7 mouse cellular contexts compared by ENCODE assay signal in genomic region chr3:108562777-108563271, GRCm38 (mm10). TPM values are rescaled to one million over a fixed set of nuclear protein-coding genes. Genes with fewer than 3 reads are reported as not detected.
DNase-seq lines count a peak whose midpoint lies in the region; ATAC-seq and TF ChIP-seq lines count a peak whose summit lies in the region.

No protein-coding gene starts in this region.

- peaks cover 8% of the 10 kb centered on the region; the same call in 1 of the 2 replicates for H3K79me2 ChIP-seq in CH12.LX (replicated peaks; ENCODE audit: control insufficient read depth, extremely low read depth, insufficient read depth, poor library complexity, severe bottlenecking)

- H3K9me3 ChIP-seq in CH12.LX (replicated peaks; ENCODE audit: low read length), result peaks cover 6% of the 10 kb centered on the region
- H3K9me3 ChIP-seq in forebrain, embryonic 15.5 days, result no peaks in the 10 kb centered on the region

- WGBS in forebrain, embryonic 15.5 days, result 6% methylated on average over 15 of the region's 15 CpGs
- 1% methylated on average over 15 of the region's 15 CpGs for WGBS in lung, adult 2 months
- WGBS in olfactory bulb, adult 2 months, result under 1% methylated on average over 15 of the region's 15 CpGs

- H3K27me3 ChIP-seq in CH12.LX (replicated peaks), result peaks cover under 1% of the 10 kb centered on the region
- no peaks in the 10 kb centered on the region for H3K27me3 ChIP-seq in forebrain, embryonic 15.5 days

- no peak for DNase-seq in CH12.LX (ENCODE audit: extremely low read depth)
- peak; percentile 74 for DNase-seq in MN1 (ENCODE audit: low spot score)
- peak; percentile 29 for DNase-seq in lung, adult 2 months
- DNase-seq in urinary bladder, adult 2 months (ENCODE audit: low spot score), result no peak

- peaks cover 14 to 28% of the 10 kb centered on the region in 2 experiments for H3K36me3 ChIP-seq in CH12.LX (replicated peaks in 1 of 2; ENCODE audit: control insufficient read depth in 1 of 2, insufficient read depth in 1 of 2, low read length in 1 of 2)
- peaks cover 23% of the 10 kb centered on the region for H3K36me3 ChIP-seq in forebrain, embryonic 15.5 days

- dilution Hi-C loops in CH12.LX (cut with MboI; ENCODE audit: extremely low pct_ligation_motif_present, extremely low pct_unique_long_range_greater_than_20kb, low sequenced_read_pairs), result no loop called here

- H3K27ac ChIP-seq in CH12.LX (ENCODE audit: insufficient read depth, low read depth), result peak overlapping the region; percentile 77
- peak overlapping the region; percentile 96 for H3K27ac ChIP-seq in forebrain, embryonic 15.5 days (replicated peaks)
- H3K27ac ChIP-seq in olfactory bulb, adult 2 months (ENCODE audit: insufficient read depth, low read depth, low read length), result peak overlapping the region; percentile 77

- no peak for TF ChIP-seq RAD21 in CH12.LX (IDR thresholded peaks at IDR 0.05; ENCODE audit: low read depth, low read length)

- TF ChIP-seq POLR2A in CH12.LX (IDR thresholded peaks at IDR 0.05; ENCODE audit: low read depth, low read length), result no peak
- no peak for TF ChIP-seq POLR2A in lung, adult 2 months (IDR thresholded peaks at IDR 0.05; ENCODE audit: borderline replicate concordance, extremely low read depth, low read depth, low read length)
- TF ChIP-seq POLR2A in olfactory bulb, adult 2 months (IDR thresholded peaks at IDR 0.05; ENCODE audit: insufficient read depth, low read depth, low read length), result no peak

- ATAC-seq in forebrain, embryonic 15.5 days (replicated peaks), result peak; percentile 76
- peak; percentile 35 for ATAC-seq in inflammation-experienced regulatory T-cells, adult 6 months

- peak in 1 of 2 experiments; percentile 57; a peak in 2 of 4 replicates for TF ChIP-seq CTCF in CH12.LX (conservative IDR thresholded peaks at IDR 0.05 in 1 of 2, IDR thresholded peaks at IDR 0.05 in 1 of 2; ENCODE audit: low read depth in 2 of 2, low read length in 2 of 2)
- TF ChIP-seq CTCF in lung, adult 2 months (IDR thresholded peaks at IDR 0.05; ENCODE audit: insufficient read depth, low read length), result no peak
- TF ChIP-seq CTCF in olfactory bulb, adult 2 months (IDR thresholded peaks at IDR 0.05; ENCODE audit: insufficient read depth, low read depth, low read length), result no peak

- peak overlapping the region; percentile 58 to 74 (median 67) for H3K4me3 ChIP-seq in CH12.LX (replicated peaks in 1 of 3; ENCODE audit: low read depth in 2 of 3, low read length in 2 of 3, poor library complexity in 1 of 3)
- peak overlapping the region; percentile 87 for H3K4me3 ChIP-seq in forebrain, embryonic 15.5 days
- peak overlapping the region; percentile 59 for H3K4me3 ChIP-seq in lung, adult 2 months (replicated peaks; ENCODE audit: extremely low read depth, low read depth, low read length)
- no peak overlapping the region for H3K4me3 ChIP-seq in olfactory bulb, adult 2 months (ENCODE audit: insufficient read depth, low read depth, low read length)

- peak overlapping the region; percentile 85 for H3K9ac ChIP-seq in CH12.LX (ENCODE audit: insufficient read depth, low read depth)
- H3K9ac ChIP-seq in forebrain, embryonic 15.5 days (replicated peaks), result peak overlapping the region; percentile 48

- peak overlapping the region; percentile 99 for H3K4me2 ChIP-seq in CH12.LX (ENCODE audit: insufficient read depth, low read depth, poor library complexity, severe bottlenecking)
- peak overlapping the region; percentile 85 for H3K4me2 ChIP-seq in forebrain, embryonic 15.5 days (replicated peaks)

- no peak for TF ChIP-seq EP300 in CH12.LX (IDR thresholded peaks at IDR 0.05; ENCODE audit: low read length)

- H3K4me1 ChIP-seq in CH12.LX (ENCODE audit: control insufficient read depth in 1 of 2, insufficient read depth in 2 of 2), result peaks cover 5 to 9% of the 10 kb centered on the region in 2 experiments
- peaks cover 24% of the 10 kb centered on the region for H3K4me1 ChIP-seq in forebrain, embryonic 15.5 days
- H3K4me1 ChIP-seq in lung, adult 2 months (ENCODE audit: control insufficient read depth, insufficient read depth, low read length), result 0 out of 2 replicates have a peak, but pooled peaks cover 6% of the 10 kb centered on the region
- H3K4me1 ChIP-seq in olfactory bulb, adult 2 months (ENCODE audit: control insufficient read depth, insufficient read depth, low read length), result peaks cover 5% of the 10 kb centered on the region

- in situ Hi-C loops in CH12.LX (cut with MboI; ENCODE audit: low pct_ligation_motif_present, low pct_unique_long_range_greater_than_20kb, low sequenced_read_pairs), result no loop called here

TF ChIP-seq in CH12.LX, 34 proteins besides CTCF, POLR2A, EP300 and RAD21:
- TF ChIP-seq NELFE (IDR thresholded peaks at IDR 0.05; ENCODE audit: low read depth, low read length), result peak; percentile 0; the same call in 1 of the 2 replicates
- TF ChIP-seq CHD1 (IDR thresholded peaks at IDR 0.05; ENCODE audit: low read depth, low read length), result 0 out of 2 replicates have a peak, but pooled peaks have one; percentile 22
- TF ChIP-seq KAT2A (IDR thresholded peaks at IDR 0.05; ENCODE audit: insufficient replicate concordance, low read length), result no peak
- peak; percentile 83 for TF ChIP-seq MAX (IDR thresholded peaks at IDR 0.05; ENCODE audit: low read length)
- TF ChIP-seq BHLHE40 (IDR thresholded peaks at IDR 0.05; ENCODE audit: low read depth, low read length), result peak; percentile 86
- peak; percentile 16; the same call in 1 of the 2 replicates for TF ChIP-seq MYC (IDR thresholded peaks at IDR 0.05; ENCODE audit: low read depth, low read length)
- TF ChIP-seq SIN3A (IDR thresholded peaks at IDR 0.05; ENCODE audit: low read length), result no peak; the same call in 1 of the 2 replicates
- peak; percentile 5; the same call in 1 of the 2 replicates for TF ChIP-seq JUND (conservative IDR thresholded peaks at IDR 0.05; ENCODE audit: low read depth, low read length)

RNA-seq across cellular contexts. Expression of gene Tmem167b, which starts 0.6 kb away (rescaled TPM):
- total RNA-seq in CH12.LX (2012; rRNA removed) (11.3 and 12.0 TPM in 2 replicates), CH12.LX (2014; rRNA removed) (18.4 and 18.7 TPM in 2 replicates)
- 13.1 and 14.4 TPM in 2 replicates for polyA plus RNA-seq in CH12.LX (2012; ENCODE audit: insufficient read length, low read depth)
- 64.7 and 68.7 TPM in 2 replicates for polyA plus RNA-seq in forebrain, embryonic 15.5 days (2015; fragmentation: Nextera tagmentation; extraction: Ambion mirVana)
- polyA plus RNA-seq in inflammation-experienced regulatory T-cells, adult 6 months (2017; shearing (Covaris generic)), result 10 to 100 TPM; 28.1 to 34.8 (median 29.9) TPM
- 7.0 and 9.8 TPM in 2 replicates for polyA plus RNA-seq in lung, adult 2 months (2012; rRNA removed)
- not detected in 2 replicates for polyA plus RNA-seq in olfactory bulb, adult 2 months (2012; ENCODE audit: insufficient read depth, insufficient read length, low replicate concordance, missing spikeins)
- polyA plus RNA-seq in urinary bladder, adult 2 months (2012; rRNA removed), result 13.8 and 24.1 TPM in 2 replicates

RNA-seq across cellular contexts. Expression of gene Taf13, which starts 8.7 kb away (rescaled TPM):
- 9.6 and 10.0 TPM in 2 replicates for total RNA-seq in CH12.LX (2012; rRNA removed)
- 10.3 and 12.0 TPM in 2 replicates for total RNA-seq in CH12.LX (2014; rRNA removed)
- 19.7 and 20.9 TPM in 2 replicates for polyA plus RNA-seq in CH12.LX (2012; ENCODE audit: insufficient read length, low read depth)
- 46.9 and 54.4 TPM in 2 replicates for polyA plus RNA-seq in forebrain, embryonic 15.5 days (2015; fragmentation: Nextera tagmentation; extraction: Ambion mirVana)
- polyA plus RNA-seq in inflammation-experienced regulatory T-cells, adult 6 months (2017; shearing (Covaris generic)), result 10 to 100 TPM; 17.3 to 27.6 (median 26.4) TPM
- 2.0 and 4.0 TPM in 2 replicates for polyA plus RNA-seq in lung, adult 2 months (2012; rRNA removed)
- polyA plus RNA-seq in olfactory bulb, adult 2 months (2012; ENCODE audit: insufficient read depth, insufficient read length, low replicate concordance, missing spikeins), result not detected in 2 replicates
- polyA plus RNA-seq in urinary bladder, adult 2 months (2012; rRNA removed), result 30.7 and 31.1 TPM in 2 replicates

RNA-seq across cellular contexts. Expression of gene 5330417C22Rik, which starts 26.5 kb away (rescaled TPM):
- total RNA-seq in CH12.LX (2012; rRNA removed), result 0.13 and 0.17 TPM in 2 replicates
- 0.05 TPM in 1 of 2 replicates, not detected in the other for total RNA-seq in CH12.LX (2014; rRNA removed)
- polyA plus RNA-seq in CH12.LX (2012; ENCODE audit: insufficient read length, low read depth), result 0.26 and 0.27 TPM in 2 replicates
- polyA plus RNA-seq in forebrain, embryonic 15.5 days (2015; fragmentation: Nextera tagmentation; extraction: Ambion mirVana), result 9.4 and 12.9 TPM in 2 replicates
- 1 to 10 TPM; 1.4 to 2.6 (median 2.4) TPM for polyA plus RNA-seq in inflammation-experienced regulatory T-cells, adult 6 months (2017; shearing (Covaris generic))
- polyA plus RNA-seq in lung, adult 2 months (2012; rRNA removed), result 45.7 and 56.3 TPM in 2 replicates
- polyA plus RNA-seq in olfactory bulb, adult 2 months (2012; ENCODE audit: insufficient read depth, insufficient read length, low replicate concordance, missing spikeins), result not detected in 2 replicates
- 0.30 and 0.53 TPM in 2 replicates for polyA plus RNA-seq in urinary bladder, adult 2 months (2012; rRNA removed)

RNA-seq across cellular contexts. Expression of gene Wdr47, which starts 28.3 kb away (rescaled TPM):
- 2.2 and 2.4 TPM in 2 replicates for total RNA-seq in CH12.LX (2012; rRNA removed)
- total RNA-seq in CH12.LX (2014; rRNA removed), result 1.7 and 2.7 TPM in 2 replicates
- polyA plus RNA-seq in CH12.LX (2012; ENCODE audit: insufficient read length, low read depth), result 2.7 and 4.6 TPM in 2 replicates
- polyA plus RNA-seq in forebrain, embryonic 15.5 days (2015; fragmentation: Nextera tagmentation; extraction: Ambion mirVana), result 114 and 115 TPM in 2 replicates
- 1 to 10 TPM; 5.2 to 8.4 (median 8.2) TPM for polyA plus RNA-seq in inflammation-experienced regulatory T-cells, adult 6 months (2017; shearing (Covaris generic))
- polyA plus RNA-seq in lung, adult 2 months (2012; rRNA removed), result 5.7 and 8.3 TPM in 2 replicates
- 109 TPM in 1 of 2 replicates, not detected in the other for polyA plus RNA-seq in olfactory bulb, adult 2 months (2012; ENCODE audit: insufficient read depth, insufficient read length, low replicate concordance, missing spikeins)
- polyA plus RNA-seq in urinary bladder, adult 2 months (2012; rRNA removed), result 10.8 and 12.7 TPM in 2 replicates

RNA-seq across cellular contexts. Expression of gene 1700013F07Rik, which starts 28.9 kb away (rescaled TPM):
- total RNA-seq in CH12.LX (2012; rRNA removed) (2.5 TPM in 1 of 2 replicates, not detected in the other), CH12.LX (2014; rRNA removed) (0.38 TPM in 1 of 2 replicates, not detected in the other)
- 0.94 TPM in 1 of 2 replicates, not detected in the other for polyA plus RNA-seq in CH12.LX (2012; ENCODE audit: insufficient read length, low read depth)
- 1.8 and 2.4 TPM in 2 replicates for polyA plus RNA-seq in forebrain, embryonic 15.5 days (2015; fragmentation: Nextera tagmentation; extraction: Ambion mirVana)
- polyA plus RNA-seq in inflammation-experienced regulatory T-cells, adult 6 months (2017; shearing (Covaris generic)), result not detected
- 7.1 and 7.7 TPM in 2 replicates for polyA plus RNA-seq in lung, adult 2 months (2012; rRNA removed)
- polyA plus RNA-seq in olfactory bulb, adult 2 months (2012; ENCODE audit: insufficient read depth, insufficient read length, low replicate concordance, missing spikeins), result not detected in 2 replicates
- polyA plus RNA-seq in urinary bladder, adult 2 months (2012; rRNA removed), result 0.11 and 0.16 TPM in 2 replicates

Comparison
In these comparisons a context has a peak if more than half of its experiments do, and no peak if none do; other contexts are left out.
1. DNase-seq: peak in MN1 (single experiment) and lung, adult 2 months (single experiment); none in CH12.LX (single experiment) and urinary bladder, adult 2 months (single experiment).
2. Peak in every context shown above with its lines, with median percentiles within 50 percentile points of each other: H3K27ac ChIP-seq.